Mouse (Mus musculus) liver, postnatal 0 days (tissue): ENCODE data around the gene Atp5g3. TPM values are rescaled to one million over a fixed set of nuclear protein-coding genes. Genes with fewer than 3 reads are reported as not detected.
A peak's percentile ranks its signal among the peaks of the same experiment; 100 is the strongest.
"Not testable (repeated sequence)": the region's sequence is repeated elsewhere in the genome, so short reads cannot be mapped to it uniquely, and the experiment has no call there.

Source experiments
- ATAC-seq: fragments of 200-750 bp; cut with Nextera tagmentation; 2 replicates; pipeline ENCODE4 v1.8.0; 2017; ENCODE audit warnings: mild to moderate bottlenecking, moderate library complexity
- DNase-seq: peaks from one replicate; pipeline ENCODE4 v3.0.0-alpha.2; 2016
- H3K27ac ChIP-seq: fragments of 300-500 bp; sonication (generic); 2 replicates; pipeline ENCODE4 v1.5.1; 2014; ENCODE audit warnings: antibody characterized with exemption, moderate library complexity, mild to moderate bottlenecking, low read depth
- H3K27me3 ChIP-seq: fragments of 300-500 bp; sonication (generic); 2 replicates; pipeline ENCODE4 v1.6.1; 2014; ENCODE audit warnings: low read length, control low read depth, mixed read lengths; ENCODE audit not compliant: insufficient read depth
- H3K36me3 ChIP-seq: fragments of 300-500 bp; sonication (generic); replicated peaks from 2 replicates; pipeline ENCODE4 v1.6.1; 2014; ENCODE audit warnings: mild to moderate bottlenecking, control low read depth, low read length, moderate library complexity, mixed read lengths; ENCODE audit not compliant: insufficient read depth
- H3K4me1 ChIP-seq: fragments of 300-500 bp; sonication (generic); 2 replicates; pipeline ENCODE4 v1.6.1; 2014; ENCODE audit warnings: antibody characterized with exemption, mild to moderate bottlenecking, control low read depth; ENCODE audit not compliant: insufficient read depth
- H3K4me2 ChIP-seq: fragments of 300-500 bp; sonication (generic); 2 replicates; pipeline ENCODE4 v1.6.1; 2014; ENCODE audit warnings: low read depth, mild to moderate bottlenecking, low read length, moderate library complexity, mixed read lengths
- H3K4me3 ChIP-seq: fragments of 300-500 bp; sonication (generic); 2 replicates; pipeline ENCODE4 v1.5.1; 2014; ENCODE audit warnings: low read depth, low read length
- H3K9ac ChIP-seq: fragments of 300-500 bp; sonication (generic); replicated peaks from 2 replicates; pipeline ENCODE4 v1.6.1; 2014; ENCODE audit warnings: mild to moderate bottlenecking, moderate library complexity
- H3K9me3 ChIP-seq: fragments of 300-500 bp; sonication (generic); 2 replicates; pipeline ENCODE4 v1.6.1; 2016; ENCODE audit warnings: mild to moderate bottlenecking, control low read depth, low read length, mixed read lengths
- CTCF ChIP-seq: sonication (generic); IDR thresholded peaks from 2 replicates; pipeline ENCODE4 v1.5.1; 2016; ENCODE audit warnings: antibody characterized with exemption, low read depth
- EP300 ChIP-seq: IDR thresholded peaks from 2 replicates; pipeline ENCODE4 v1.6.1; 2016; ENCODE audit warnings: antibody characterized with exemption, low read depth, mild to moderate bottlenecking
- WGBS: fragments of 180-500 bp; shearing (Covaris S2); extraction: QIAGEN DNeasy Blood & Tissue Kit; methylation state at CpG from one replicate; pipeline ENCODE4 v1.1.7; 2014; ENCODE audit not compliant: insufficient replicate concordance; 5-methylcytosine and 5-hydroxymethylcytosine counted together
- polyA plus RNA-seq: library from polyadenylated mRNA; unstranded; fragments of >200 nt; fragmentation: Nextera tagmentation; extraction: Ambion mirVana; gene quantifications from 2 replicates; pipeline ENCODE4 v1.2.1, GENCODE M21; 2015

The Atp5g3 gene
- polyA plus RNA-seq, 1 experiment from 2014 or later, result 1,436 TPM

DNA sequence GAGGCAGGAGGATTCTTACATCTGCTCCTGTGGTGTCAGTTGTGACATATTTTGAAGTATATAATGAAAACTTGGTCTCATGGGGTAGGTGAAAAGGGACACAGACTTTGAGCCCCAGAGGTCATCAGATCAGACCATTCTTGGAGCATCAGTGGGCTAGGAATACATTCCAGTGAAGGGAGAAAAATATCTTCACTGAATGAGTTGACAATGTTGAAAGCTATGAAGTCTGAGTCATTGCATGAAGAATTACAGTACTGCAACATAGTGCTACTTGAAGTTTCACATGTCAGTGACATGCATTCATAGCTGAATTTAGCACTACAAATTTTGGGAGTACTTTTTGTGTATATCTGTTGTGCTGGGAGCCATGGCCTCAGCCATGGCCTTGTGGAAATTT lies 10.0 kb downstream of the Atp5g3 start:
- DNase-seq, result no peak
- TF ChIP-seq CTCF (no peak), EP300 (no peak)
- ATAC-seq, result no peak

GRCm38 (mm10) chr2:73900364-73900763 lies 10.8 kb downstream of the Atp5g3 start:
- Histone ChIP-seq H3K27ac (no peak overlapping the region), H3K4me2 (no peak overlapping the region), H3K27me3 (no peaks in the 10 kb centered on the region), H3K9me3 (no peaks in the 10 kb centered on the region), H3K4me1 (no peaks in the 10 kb centered on the region), H3K4me3 (no peak overlapping the region), H3K36me3 (no peaks in the 10 kb centered on the region), H3K9ac (no peak overlapping the region)
- 45% methylated on average over 1 of the region's 1 CpGs for WGBS
- DNase-seq (no peak), ATAC-seq (no peak)
- no peak for TF ChIP-seq CTCF

More for the DNA sequence above, 10.0 kb downstream of the Atp5g3 start:
- no peak overlapping the region for H3K27ac ChIP-seq
- no peak overlapping the region for H3K4me2 ChIP-seq
- no peak overlapping the region for H3K4me3 ChIP-seq
- H3K36me3 ChIP-seq, result no peaks in the 10 kb centered on the region
- no peaks in the 10 kb centered on the region for H3K9me3 ChIP-seq
- no peak overlapping the region for H3K9ac ChIP-seq
- H3K27me3 ChIP-seq, result no peaks in the 10 kb centered on the region
- no peaks in the 10 kb centered on the region for H3K4me1 ChIP-seq

- H3K27me3 ChIP-seq, H3K27ac ChIP-seq, H3K36me3 ChIP-seq, H3K4me2 ChIP-seq, H3K4me3 ChIP-seq, DNase-seq, ATAC-seq, H3K9ac ChIP-seq, H3K4me1 ChIP-seq, H3K9me3 ChIP-seq: not testable (repeated sequence)
- 79% methylated on average over 4 of the region's 4 CpGs for WGBS
Measured at GRCm38 (mm10) chr2:73896919-73897318, 14.2 kb downstream of the Atp5g3 start.

GRCm38 (mm10) chr2:73893473-73894270 lies 17.5 kb downstream of the Atp5g3 start:
- H3K4me2 ChIP-seq, result peak overlapping the region; percentile 68
- H3K36me3 ChIP-seq, result 0 out of 2 replicates have a peak, but pooled peaks cover 2% of the 10 kb centered on the region
- WGBS, result 52% methylated on average over 22 of the region's 22 CpGs
- no peak for TF ChIP-seq CTCF
- peak overlapping the region; percentile 58 for H3K4me3 ChIP-seq
- no peaks in the 10 kb centered on the region for H3K27me3 ChIP-seq
- H3K9ac ChIP-seq, result 0 out of 2 replicates have a peak overlapping the region, but pooled peaks have one; percentile 17
- no peaks in the 10 kb centered on the region for H3K9me3 ChIP-seq
- DNase-seq, result no peak
- no peak for ATAC-seq
- peak overlapping the region; percentile 36 for H3K27ac ChIP-seq
- peaks cover 10% of the 10 kb centered on the region for H3K4me1 ChIP-seq

- H3K9me3 ChIP-seq, result no peaks in the 10 kb centered on the region
- H3K36me3 ChIP-seq, result 0 out of 2 replicates have a peak, but pooled peaks cover 2% of the 10 kb centered on the region
- peak within 1 kb of the TSS; percentile 95 for H3K9ac ChIP-seq
- H3K4me1 ChIP-seq, result peaks cover 10% of the 10 kb centered on the region
- H3K27ac ChIP-seq, result peak within 1 kb of the TSS; percentile 92
- WGBS, result under 1% methylated on average over 62 of the region's 63 CpGs
- peak within 1 kb of the TSS; percentile 88 for H3K4me3 ChIP-seq
- peak; percentile 99 for DNase-seq
- ATAC-seq, result peak; percentile 96
- H3K4me2 ChIP-seq, result peak within 1 kb of the TSS; percentile 79
- no peaks in the 10 kb centered on the region for H3K27me3 ChIP-seq
- TF ChIP-seq CTCF (no peak), EP300 (peak; percentile 89)
Measured at GRCm38 (mm10) chr2:73892464-73893296, 18.4 kb downstream of the Atp5g3 start, which contains the start of gene Atf2. Atf2 (minus strand) TSS chr2:73892639.

DNA sequence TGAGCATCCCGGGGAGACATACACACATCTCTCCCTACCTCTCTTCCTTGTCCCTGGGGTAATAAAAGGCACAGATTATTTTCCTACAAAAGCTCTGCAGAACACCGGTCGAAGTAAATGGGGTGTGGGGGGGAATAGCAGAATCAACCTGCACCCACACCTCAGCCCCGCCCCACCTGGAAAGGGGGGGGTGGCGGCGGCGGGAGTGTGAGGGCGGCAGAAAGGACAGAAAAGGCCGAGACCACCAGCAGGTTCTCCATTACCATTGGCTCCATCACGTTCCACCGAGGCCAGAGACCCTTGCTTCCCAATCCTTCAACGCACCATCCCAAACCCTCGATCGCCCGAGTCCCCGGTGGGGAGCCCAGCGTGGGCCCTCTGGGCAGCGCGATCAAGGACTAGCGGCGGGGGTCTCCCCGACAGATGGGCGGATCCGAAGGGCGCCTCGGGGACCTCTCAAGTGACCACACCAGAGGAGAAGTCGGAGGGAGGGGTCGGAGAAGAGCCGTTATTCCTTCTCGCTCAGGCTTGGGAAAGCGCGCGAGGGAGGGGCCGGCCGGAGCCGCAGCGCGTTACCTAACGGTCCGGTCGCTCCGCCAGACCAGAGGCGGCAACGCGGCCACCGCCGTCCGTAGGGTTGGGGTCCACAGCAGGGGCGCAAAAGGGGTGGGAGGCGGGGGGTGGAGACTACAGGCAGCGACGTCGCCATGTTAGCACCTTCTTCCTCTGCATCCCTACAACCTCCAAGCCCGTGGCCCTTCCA lies 19.2 kb downstream of the Atp5g3 start:
- peak overlapping the region; percentile 95 for H3K9ac ChIP-seq
- peak overlapping the region; percentile 92 for H3K27ac ChIP-seq
- DNase-seq (peak; percentile 48), ATAC-seq (peak; percentile 31)
- H3K27me3 ChIP-seq, result no peaks in the 10 kb centered on the region
- H3K9me3 ChIP-seq, result no peaks in the 10 kb centered on the region
- 0 out of 2 replicates have a peak, but pooled peaks cover 2% of the 10 kb centered on the region for H3K36me3 ChIP-seq
- TF ChIP-seq EP300 (no peak), CTCF (no peak)
- peaks cover 12% of the 10 kb centered on the region for H3K4me1 ChIP-seq
- peak overlapping the region; percentile 79 for H3K4me2 ChIP-seq
- under 1% methylated on average over 52 of the region's 54 CpGs for WGBS
- H3K4me3 ChIP-seq, result peak overlapping the region; percentile 88
